Mouse (Mus musculus) heart, adult 2 months (tissue): ENCODE data around the gene Fam53b. TPM values are rescaled to one million over a fixed set of nuclear protein-coding genes. Genes with fewer than 3 reads are reported as not detected.

ENCODE experiments used
- DNase-seq, 2 experiments: peaks; one replicate each; pipeline ENCODE4 v3.0.0; 2021
- H3K27ac ChIP-seq: fragments of 200-600 bp; 2 replicates; pipeline ENCODE4 v1.8.1; 2022
- H3K27me3 ChIP-seq: fragments of 200-500 bp; 2 replicates; pipeline ENCODE4 v1.6.1; 2012; ENCODE audit warnings: mild to moderate bottlenecking, low read length, inconsistent platforms, mixed read lengths; ENCODE audit not compliant: control insufficient read depth, insufficient read depth
- H3K36me3 ChIP-seq: fragments of 200-500 bp; 2 replicates; pipeline ENCODE4 v1.6.1; 2012; ENCODE audit warnings: low read length, inconsistent platforms; ENCODE audit not compliant: control insufficient read depth, insufficient read depth
- H3K4me1 ChIP-seq: fragments of 200-500 bp; 2 replicates; pipeline ENCODE4 v1.6.1; 2011; ENCODE audit warnings: low read length; ENCODE audit not compliant: control insufficient read depth, insufficient read depth
- H3K4me3 ChIP-seq: fragments of 200-600 bp; 2 replicates; pipeline ENCODE4 v1.8.1; 2022
- H3K79me2 ChIP-seq: fragments of 200-500 bp; replicated peaks from 2 replicates; pipeline ENCODE4 v1.6.1; 2012; ENCODE audit warnings: mild to moderate bottlenecking, inconsistent platforms, low read length, moderate library complexity, mixed read lengths; ENCODE audit not compliant: control insufficient read depth, insufficient read depth
- H3K9ac ChIP-seq: fragments of 200-500 bp; 2 replicates; pipeline ENCODE4 v1.6.1; 2012; ENCODE audit warnings: low read depth, mild to moderate bottlenecking, control low read depth, inconsistent platforms, low read length, mixed read lengths
- CTCF ChIP-seq: fragments of 200-600 bp; IDR thresholded peaks from 2 replicates; pipeline ENCODE4 v1.8.1; 2022; ENCODE audit warnings: antibody characterized with exemption, mild to moderate bottlenecking, moderate library complexity
- EP300 ChIP-seq: fragments of 200-500 bp; IDR thresholded peaks from 2 replicates; pipeline ENCODE4 v1.6.1; 2011; ENCODE audit warnings: low read depth, low read length, control low read depth; ENCODE audit not compliant: insufficient read depth
- POLR2A ChIP-seq: fragments of 200-500 bp; IDR thresholded peaks from 2 replicates; pipeline ENCODE4 v1.6.1; 2011; ENCODE audit warnings: mild to moderate bottlenecking, low read depth, low read length, control low read depth; ENCODE audit not compliant: insufficient read depth
- WGBS: fragments of 180-500 bp; shearing (Covaris S2); methylation state at CpG from one replicate; pipeline ENCODE4 v1.1.7; 2018; 5-methylcytosine and 5-hydroxymethylcytosine counted together
- intact Hi-C: fragments of 180-260 bp; cut with DNase I; formaldehyde crosslinking; loops from one replicate; pipeline ENCODE4 v1.15.1; 2025
- polyA plus RNA-seq: library from polyadenylated mRNA; depleted of rRNA; stranded (reverse); fragments of >200 nt; gene quantifications from 2 replicates; pipeline ENCODE4 v1.2.3, GENCODE M21; 2012
- total RNA-seq, 2 experiments: library from RNA; stranded (reverse); gene quantifications; 2 replicates each; pipeline ENCODE4 v1.2.3; 2021

Fam53b gene
- total and polyA plus RNA-seq, 3 experiments = 22.0 to 26.9 (median 22.5) TPM

GRCm38 (mm10) chr7:132722401-132723370 lies 91.0 kb downstream of the Fam53b start:
- no peaks in the 10 kb centered on the region for H3K27me3 ChIP-seq
- no peaks in the 10 kb centered on the region for H3K79me2 ChIP-seq
- H3K4me3 ChIP-seq = no peak overlapping the region
- H3K4me1 ChIP-seq = peaks cover 27% of the 10 kb centered on the region
- H3K36me3 ChIP-seq = peaks cover 12% of the 10 kb centered on the region
- DNase-seq = peak in 1 of 2 experiments; percentile 39
- 77% methylated on average over 12 of the region's 12 CpGs for WGBS
- intact Hi-C loops = no loop called here
- TF ChIP-seq POLR2A = no peak
- no peak for TF ChIP-seq CTCF
- no peak for TF ChIP-seq EP300
- H3K9ac ChIP-seq = no peak overlapping the region
- peak overlapping the region; percentile 84 for H3K27ac ChIP-seq

- intact Hi-C loops = no loop called here
- TF ChIP-seq POLR2A = no peak
- TF ChIP-seq EP300 = no peak
- TF ChIP-seq CTCF = 0 out of 2 replicates have a peak, but pooled peaks have one; percentile 6
- Histone ChIP-seq H3K4me3 (no peak overlapping the region), H3K4me1 (peaks cover 27% of the 10 kb centered on the region), H3K9ac (no peak overlapping the region), H3K79me2 (no peaks in the 10 kb centered on the region), H3K27me3 (no peaks in the 10 kb centered on the region), H3K36me3 (peaks cover 12% of the 10 kb centered on the region), H3K27ac (no peak overlapping the region)
- WGBS = 84% methylated on average over 8 of the region's 8 CpGs
- DNase-seq = peak in 1 of 2 experiments; percentile 44
Measured at GRCm38 (mm10) chr7:132720562-132720961, 93.1 kb downstream of the Fam53b start.

- Histone ChIP-seq H3K36me3 (peaks cover 17% of the 10 kb centered on the region), H3K27me3 (no peaks in the 10 kb centered on the region), H3K79me2 (no peaks in the 10 kb centered on the region), H3K9ac (no peak overlapping the region), H3K4me1 (peaks cover 30% of the 10 kb centered on the region), H3K27ac (no peak overlapping the region), H3K4me3 (no peak overlapping the region)
- intact Hi-C loops = no loop called here
- DNase-seq = no peak
- WGBS = 84% methylated on average over 4 of the region's 4 CpGs
- no peak for TF ChIP-seq EP300
- 0 out of 2 replicates have a peak, but pooled peaks have one; percentile 1 for TF ChIP-seq CTCF
Measured at GRCm38 (mm10) chr7:132719570-132719969, 94.1 kb downstream of the Fam53b start.

- Histone ChIP-seq H3K27me3 (no peaks in the 10 kb centered on the region), H3K27ac (peak overlapping the region; percentile 98), H3K4me3 (no peak overlapping the region), H3K9ac (no peak overlapping the region), H3K79me2 (no peaks in the 10 kb centered on the region), H3K4me1 (peaks cover 26% of the 10 kb centered on the region), H3K36me3 (peaks cover 15% of the 10 kb centered on the region)
- WGBS = 99% methylated on average over 4 of the region's 4 CpGs
- intact Hi-C loops = loop anchor here (2.0 kb wide), 2 partner anchors 44 to 58 kb away; no protein-coding TSS in a partner anchor
- DNase-seq = no peak
- TF ChIP-seq EP300 = no peak
- no peak for TF ChIP-seq CTCF
- no peak for TF ChIP-seq POLR2A
Measured at GRCm38 (mm10) chr7:132715259-132715658, 98.4 kb downstream of the Fam53b start.

- intact Hi-C loops = loop anchor here (2.0 kb wide), 2 partner anchors 44 to 58 kb away; no protein-coding TSS in a partner anchor
- Histone ChIP-seq H3K79me2 (no peaks in the 10 kb centered on the region), H3K4me1 (peaks cover 24% of the 10 kb centered on the region), H3K36me3 (peaks cover 15% of the 10 kb centered on the region), H3K27ac (peak overlapping the region; percentile 98), H3K4me3 (no peak overlapping the region), H3K9ac (peak overlapping the region; percentile 29), H3K27me3 (no peaks in the 10 kb centered on the region)
- 4% methylated on average over 6 of the region's 6 CpGs for WGBS
- DNase-seq = peak; percentile 74 to 86
- TF ChIP-seq CTCF (no peak), EP300 (peak; percentile 97), POLR2A (peak; percentile 74)
Measured at GRCm38 (mm10) chr7:132714236-132714923, 99.3 kb downstream of the Fam53b start.
